Mouse (Mus musculus) liver, embryonic 15.5 days (tissue): Measurements from ENCODE around the gene Snx21. TPM values are rescaled to one million over a fixed set of nuclear protein-coding genes. Genes with fewer than 3 reads are reported as not detected.

Source experiments
- ATAC-seq: fragments of 200-750 bp; cut with Nextera tagmentation; 2 replicates; pipeline ENCODE4 v1.8.0; 2017; ENCODE audit warnings: moderate number of reproducible peaks, mild to moderate bottlenecking, moderate library complexity; ENCODE audit not compliant: insufficient read depth
- H3K27ac ChIP-seq: fragments of 300-500 bp; sonication (generic); replicated peaks from 2 replicates; pipeline ENCODE4 v1.5.1; 2015; ENCODE audit warnings: mild to moderate bottlenecking, inconsistent platforms
- H3K27me3 ChIP-seq: fragments of 300-500 bp; sonication (generic); 2 replicates; pipeline ENCODE4 v1.6.1; 2015; ENCODE audit warnings: mild to moderate bottlenecking, inconsistent platforms
- H3K36me3 ChIP-seq: fragments of 300-500 bp; sonication (generic); replicated peaks from 2 replicates; pipeline ENCODE4 v1.6.1; 2015; ENCODE audit warnings: moderate library complexity, mild to moderate bottlenecking, inconsistent platforms
- H3K4me1 ChIP-seq: fragments of 300-500 bp; sonication (generic); replicated peaks from 2 replicates; pipeline ENCODE4 v1.6.1; 2015; ENCODE audit warnings: inconsistent platforms
- H3K4me2 ChIP-seq: fragments of 300-500 bp; sonication (generic); 2 replicates; pipeline ENCODE4 v1.6.1; 2015; ENCODE audit warnings: moderate library complexity, mild to moderate bottlenecking, inconsistent platforms
- H3K4me3 ChIP-seq: fragments of 300-500 bp; sonication (generic); replicated peaks from 2 replicates; pipeline ENCODE4 v1.5.1; 2015; ENCODE audit warnings: mild to moderate bottlenecking, inconsistent platforms
- H3K9ac ChIP-seq: fragments of 300-500 bp; sonication (generic); 2 replicates; pipeline ENCODE4 v1.6.1; 2015; ENCODE audit warnings: moderate library complexity, mild to moderate bottlenecking, inconsistent platforms
- H3K9me3 ChIP-seq: fragments of 300-500 bp; sonication (generic); replicated peaks from 2 replicates; pipeline ENCODE4 v1.6.1; 2016; ENCODE audit warnings: inconsistent platforms
- WGBS: fragments of 180-500 bp; shearing (Covaris S2); methylation state at CpG from one replicate; pipeline ENCODE4 v1.1.7; 2015; ENCODE audit warnings: mixed read lengths; ENCODE audit not compliant: insufficient replicate concordance; 5-methylcytosine and 5-hydroxymethylcytosine counted together
- polyA plus RNA-seq: library from polyadenylated mRNA; unstranded; fragments of >200 nt; fragmentation: Nextera tagmentation; extraction: Ambion mirVana; gene quantifications from 2 replicates; pipeline ENCODE4 v1.2.1, GENCODE M21; 2015

Snx21 gene
- polyA plus RNA-seq, 1 experiment from 2014 or later: 5.6 TPM

- H3K27ac ChIP-seq: 0 out of 2 replicates have a peak within 1 kb of the TSS, but pooled peaks have one; percentile 9
- no peak within 1 kb of the TSS for H3K9ac ChIP-seq
- ATAC-seq: no peak
- no peak within 1 kb of the TSS for H3K4me3 ChIP-seq
- H3K4me1 ChIP-seq: peaks cover 34% of the 10 kb centered on the region
- no peaks in the 10 kb centered on the region for H3K27me3 ChIP-seq
- no peaks in the 10 kb centered on the region for H3K9me3 ChIP-seq
- H3K4me2 ChIP-seq: no peak within 1 kb of the TSS; the same call in 1 of the 2 replicates
- peaks cover 19% of the 10 kb centered on the region for H3K36me3 ChIP-seq
- 72% methylated on average over 6 of the region's 6 CpGs for WGBS
Measured at GRCm38 (mm10) chr2:164828437-164828836, 42.8 kb downstream of the Snx21 start, which contains the start of gene Spata25. Gene Spata25 (minus strand): TSS chr2:164828537.

GRCm38 (mm10) chr2:164829090-164829489, 43.5 kb downstream of the Snx21 start:
- no peak overlapping the region for H3K9ac ChIP-seq
- WGBS: 78% methylated on average over 1 of the region's 1 CpGs

GRCm38 (mm10) chr2:164831029-164831428, 45.4 kb downstream of the Snx21 start:
- ATAC-seq: no peak
- 72% methylated on average over 10 of the region's 10 CpGs for WGBS
- no peaks in the 10 kb centered on the region for H3K9me3 ChIP-seq
- H3K4me3 ChIP-seq: no peak overlapping the region
- H3K9ac ChIP-seq: no peak overlapping the region
- H3K27me3 ChIP-seq: no peaks in the 10 kb centered on the region
- H3K36me3 ChIP-seq: peaks cover 9% of the 10 kb centered on the region
- H3K27ac ChIP-seq: no peak overlapping the region; the same call in 1 of the 2 replicates
- peaks cover 47% of the 10 kb centered on the region for H3K4me1 ChIP-seq
- H3K4me2 ChIP-seq: no peak overlapping the region; the same call in 1 of the 2 replicates

More at GRCm38 (mm10) chr2:164829090-164829489, 43.5 kb downstream of the Snx21 start:
- Histone ChIP-seq H3K4me2 (no peak overlapping the region), H3K9me3 (no peaks in the 10 kb centered on the region), H3K4me1 (peaks cover 35% of the 10 kb centered on the region), H3K36me3 (peaks cover 19% of the 10 kb centered on the region), H3K27me3 (no peaks in the 10 kb centered on the region), H3K4me3 (no peak overlapping the region), H3K27ac (no peak overlapping the region)
- no peak for ATAC-seq

GRCm38 (mm10) chr2:164832032-164832747, 46.6 kb downstream of the Snx21 start:
- ATAC-seq: no peak
- Histone ChIP-seq H3K27ac (peak overlapping the region; percentile 81; the same call in 1 of the 2 replicates), H3K4me3 (peak overlapping the region; percentile 68), H3K36me3 (peaks cover 16% of the 10 kb centered on the region), H3K9ac (peak overlapping the region; percentile 68; the same call in 1 of the 2 replicates), H3K4me1 (peaks cover 40% of the 10 kb centered on the region), H3K4me2 (peak overlapping the region; percentile 99), H3K27me3 (no peaks in the 10 kb centered on the region), H3K9me3 (no peaks in the 10 kb centered on the region)
- WGBS: 58% methylated on average over 16 of the region's 16 CpGs

GRCm38 (mm10) chr2:164832748-164833301, 47.2 kb downstream of the Snx21 start, which contains the start of gene Ctsa:
Gene Ctsa (plus strand): TSS chr2:164832873.
- peak within 1 kb of the TSS; percentile 99 for H3K4me2 ChIP-seq
- under 1% methylated on average over 35 of the region's 35 CpGs for WGBS

GRCm38 (mm10) chr2:164833314-164833959, 47.8 kb downstream of the Snx21 start, which contains the start of gene Neurl2:
Gene Neurl2 (minus strand): TSS chr2:164833456.
- ATAC-seq: peak; percentile 61
- peak within 1 kb of the TSS; percentile 68 for H3K9ac ChIP-seq
- peaks cover 33% of the 10 kb centered on the region for H3K4me1 ChIP-seq
- H3K36me3 ChIP-seq: peaks cover 28% of the 10 kb centered on the region
- H3K4me3 ChIP-seq: peak within 1 kb of the TSS; percentile 68
- H3K9me3 ChIP-seq: no peaks in the 10 kb centered on the region
- peak within 1 kb of the TSS; percentile 99 for H3K4me2 ChIP-seq
- under 1% methylated on average over 31 of the region's 31 CpGs for WGBS
- H3K27ac ChIP-seq: peak within 1 kb of the TSS; percentile 81
- H3K27me3 ChIP-seq: no peaks in the 10 kb centered on the region

More at GRCm38 (mm10) chr2:164832748-164833301, 47.2 kb downstream of the Snx21 start, which contains the start of gene Ctsa:
- Histone ChIP-seq H3K9ac (peak within 1 kb of the TSS; percentile 68), H3K36me3 (peaks cover 22% of the 10 kb centered on the region), H3K4me1 (peaks cover 33% of the 10 kb centered on the region), H3K4me3 (peak within 1 kb of the TSS; percentile 68), H3K27ac (peak within 1 kb of the TSS; percentile 81), H3K27me3 (no peaks in the 10 kb centered on the region), H3K9me3 (no peaks in the 10 kb centered on the region)
- ATAC-seq: peak; percentile 65

- Histone ChIP-seq H3K36me3 (peaks cover 39% of the 10 kb centered on the region), H3K27me3 (no peaks in the 10 kb centered on the region), H3K27ac (peak overlapping the region; percentile 81; the same call in 1 of the 2 replicates), H3K9ac (no peak overlapping the region; the same call in 1 of the 2 replicates), H3K4me3 (peak overlapping the region; percentile 68), H3K4me1 (peaks cover 33% of the 10 kb centered on the region), H3K4me2 (peak overlapping the region; percentile 99), H3K9me3 (no peaks in the 10 kb centered on the region)
- WGBS: 41% methylated on average over 8 of the region's 8 CpGs
- ATAC-seq: no peak
Measured at GRCm38 (mm10) chr2:164834531-164834930, 48.9 kb downstream of the Snx21 start.

GRCm38 (mm10) chr2:164835164-164835563, 49.5 kb downstream of the Snx21 start:
- Histone ChIP-seq H3K9me3 (no peaks in the 10 kb centered on the region), H3K4me2 (peak overlapping the region; percentile 99), H3K4me1 (peaks cover 33% of the 10 kb centered on the region), H3K27ac (no peak overlapping the region), H3K9ac (no peak overlapping the region), H3K36me3 (peaks cover 39% of the 10 kb centered on the region), H3K4me3 (no peak overlapping the region; the same call in 1 of the 2 replicates), H3K27me3 (no peaks in the 10 kb centered on the region)
- no peak for ATAC-seq
- 95% methylated on average over 4 of the region's 4 CpGs for WGBS

Other genes starting within 250 kb of the Snx21 start
- gene Wfdc2, start 223.4 kb upstream of the Snx21 start, polyA plus RNA-seq: 1.7 TPM in 2 replicates
- gene Spint3, start 212.4 kb upstream of the Snx21 start, polyA plus RNA-seq: not detected in 2 replicates
- not detected in 2 replicates for gene Wfdc6a, start 200.4 kb upstream of the Snx21 start, polyA plus RNA-seq
- gene Eppin, start 192.2 kb upstream of the Snx21 start, polyA plus RNA-seq: not detected in 2 replicates
- not detected in 2 replicates for gene Wfdc6b, start 172.3 kb upstream of the Snx21 start, polyA plus RNA-seq
- gene Wfdc8, start 172.2 kb upstream of the Snx21 start, polyA plus RNA-seq: not detected in 2 replicates
- gene Wfdc16, start 147.0 kb upstream of the Snx21 start, polyA plus RNA-seq: not detected in 2 replicates
- not detected in 2 replicates for gene Wfdc10, start 129.8 kb upstream of the Snx21 start, polyA plus RNA-seq
- gene Wfdc9, start 129.2 kb upstream of the Snx21 start, polyA plus RNA-seq: not detected in 2 replicates
- not detected in 2 replicates for gene Wfdc11, start 111.7 kb upstream of the Snx21 start, polyA plus RNA-seq
- not detected in 2 replicates for gene Wfdc13, start 100.7 kb upstream of the Snx21 start, polyA plus RNA-seq
- not detected in 2 replicates for gene Spint4, start 87.3 kb upstream of the Snx21 start, polyA plus RNA-seq
- gene Spint5, start 70.5 kb upstream of the Snx21 start, polyA plus RNA-seq: not detected in 2 replicates
- gene Wfdc3, start 39.9 kb upstream of the Snx21 start, polyA plus RNA-seq: 2.3 and 2.4 TPM in 2 replicates
- 40.5 and 41.1 TPM in 2 replicates for gene Dnttip1, start 39.8 kb upstream of the Snx21 start, polyA plus RNA-seq
- gene Ube2c, start 15.9 kb upstream of the Snx21 start, polyA plus RNA-seq: 682 and 720 TPM in 2 replicates
- 27.2 and 51.1 TPM in 2 replicates for gene Tnnc2, start 5.9 kb upstream of the Snx21 start, polyA plus RNA-seq
- 20.3 and 21.3 TPM in 2 replicates for gene Acot8, start 19.1 kb downstream of the Snx21 start, polyA plus RNA-seq
- 4.3 and 5.5 TPM in 2 replicates for gene Zswim3, start 19.3 kb downstream of the Snx21 start, polyA plus RNA-seq
- 4.4 TPM in 2 replicates for gene Zswim1, start 36.9 kb downstream of the Snx21 start, polyA plus RNA-seq
- not detected in 2 replicates for gene Spata25, start 42.7 kb downstream of the Snx21 start, polyA plus RNA-seq
- 75.4 and 81.1 TPM in 2 replicates for gene Ctsa, start 47.0 kb downstream of the Snx21 start, polyA plus RNA-seq
- gene Neurl2, start 47.6 kb downstream of the Snx21 start, polyA plus RNA-seq: 1.5 and 2.5 TPM in 2 replicates
- 17.8 and 23.5 TPM in 2 replicates for gene Pltp, start 71.9 kb downstream of the Snx21 start, polyA plus RNA-seq
- gene Pcif1, start 93.5 kb downstream of the Snx21 start, polyA plus RNA-seq: 38.3 and 40.7 TPM in 2 replicates
- 5.9 and 6.9 TPM in 2 replicates for gene Zfp335, start 125.9 kb downstream of the Snx21 start, polyA plus RNA-seq
- 5.9 and 10.2 TPM in 2 replicates for gene Mmp9, start 155.0 kb downstream of the Snx21 start, polyA plus RNA-seq
- gene Slc12a5, start 175.0 kb downstream of the Snx21 start, polyA plus RNA-seq: 0.26 and 0.37 TPM in 2 replicates
- 14.2 and 14.5 TPM in 2 replicates for gene Ncoa5, start 249.0 kb downstream of the Snx21 start, polyA plus RNA-seq